Mouse (Mus musculus) ES-E14 (cell line): ENCODE data around the gene Selenov. TPM values are rescaled to one million over a fixed set of nuclear protein-coding genes. Genes with fewer than 3 reads are reported as not detected.

Source experiments
- DNase-seq: peaks from one replicate; pipeline ENCODE4 v3.0.0-alpha.2; 2013; ENCODE audit warnings: low read depth, low spot score
- H3K27ac ChIP-seq: 2 replicates; pipeline ENCODE4 v1.5.1; 2012; ENCODE audit warnings: low read depth, mild to moderate bottlenecking, low read length, moderate library complexity, mixed read lengths; ENCODE audit not compliant: poor library complexity, insufficient read depth, severe bottlenecking
- H3K36me3 ChIP-seq: 2 replicates; pipeline ENCODE4 v1.6.1; 2012; ENCODE audit warnings: mild to moderate bottlenecking, low read length, moderate library complexity, mixed read lengths; ENCODE audit not compliant: control insufficient read depth, poor library complexity, insufficient read depth, severe bottlenecking
- H3K4me1 ChIP-seq, 2 experiments: fragments of 150-350 bp in 1 of 2; sonication (generic) in 1 of 2; 2 replicates each; pipeline ENCODE4 v1.6.1; 2012; ENCODE audit warnings: low read length in 2 of 2, mild to moderate bottlenecking in 1 of 2, mixed read lengths in 1 of 2; ENCODE audit not compliant: control insufficient read depth in 2 of 2, insufficient read depth in 2 of 2, poor library complexity in 1 of 2
- H3K4me3 ChIP-seq, 2 experiments: fragments of 150-350 bp in 1 of 2; sonication (generic) in 1 of 2; 2 replicates each; pipeline ENCODE4 v1.5.1; 2012; ENCODE audit warnings: low read length in 2 of 2, low read depth in 1 of 2, mild to moderate bottlenecking in 1 of 2, mixed read lengths in 1 of 2; ENCODE audit not compliant: insufficient read depth in 1 of 2, poor library complexity in 1 of 2, severe bottlenecking in 1 of 2
- H3K9ac ChIP-seq: 2 replicates; pipeline ENCODE4 v1.6.1; 2012; ENCODE audit warnings: low read depth, mild to moderate bottlenecking, low read length, mixed read lengths; ENCODE audit not compliant: poor library complexity, insufficient read depth, severe bottlenecking
- H3K9me3 ChIP-seq: fragments of 150-350 bp; sonication (generic); 2 replicates; pipeline ENCODE4 v1.6.1; 2012; ENCODE audit warnings: low read depth, mild to moderate bottlenecking, low read length; ENCODE audit not compliant: control insufficient read depth, insufficient read depth
- CHD2 ChIP-seq: IDR thresholded peaks from 2 replicates; pipeline ENCODE4 v1.6.1; 2014; ENCODE audit warnings: mild to moderate bottlenecking, low read depth, low read length, inconsistent platforms
- HCFC1 ChIP-seq: IDR thresholded peaks from 2 replicates; pipeline ENCODE4 v1.6.1; 2012; ENCODE audit warnings: low read length, inconsistent platforms, borderline replicate concordance; ENCODE audit not compliant: insufficient read depth
- MAFK ChIP-seq: IDR thresholded peaks from 2 replicates; pipeline ENCODE4 v1.6.1; 2014; ENCODE audit warnings: mild to moderate bottlenecking, low read depth, low read length, inconsistent platforms; ENCODE audit not compliant: insufficient read depth
- ZC3H11A ChIP-seq: IDR thresholded peaks from 2 replicates; pipeline ENCODE4 v1.6.1; 2012; ENCODE audit warnings: low read depth, mild to moderate bottlenecking, inconsistent platforms, low read length, borderline replicate concordance
- ZNF384 ChIP-seq: IDR thresholded peaks from 2 replicates; pipeline ENCODE4 v1.6.1; 2012; ENCODE audit warnings: low read depth, low read length, inconsistent platforms
- in situ Hi-C, 2 experiments: fragments of 600-800 bp; cut with MboI; formaldehyde crosslinking; loops; one replicate each; pipeline ENCODE4 v1.15.1; 2025; ENCODE audit warnings: low sequenced_read_pairs in 2 of 2, inconsistent platforms in 1 of 2; ENCODE audit not compliant: unreplicated experiment in 2 of 2
- total RNA-seq: library from RNA; depleted of rRNA; stranded (reverse); fragments of 300-350 nt; gene quantifications from 2 replicates; pipeline ENCODE4 v1.2.3, GENCODE M21; 2012

Gene Selenov
- total RNA-seq, 1 experiment = 0.58 TPM

- in situ Hi-C loops = no loop called here
- no peak for DNase-seq
- Histone ChIP-seq H3K9me3 (no peaks in the 10 kb centered on the region), H3K4me3 (no peak overlapping the region), H3K4me1 (peaks cover 0 to 5% of the 10 kb centered on the region in 2 experiments; a peak in 1 of 4 replicates), H3K27ac (no peak overlapping the region), H3K9ac (no peak overlapping the region), H3K36me3 (peaks cover 78% of the 10 kb centered on the region)
- TF ChIP-seq MAFK (no peak), ZNF384 (no peak), HCFC1 (no peak), CHD2 (no peak), ZC3H11A (no peak)
Measured at GRCm38 (mm10) chr7:28321974-28322720, 31.2 kb upstream of the Selenov start.

DNA sequence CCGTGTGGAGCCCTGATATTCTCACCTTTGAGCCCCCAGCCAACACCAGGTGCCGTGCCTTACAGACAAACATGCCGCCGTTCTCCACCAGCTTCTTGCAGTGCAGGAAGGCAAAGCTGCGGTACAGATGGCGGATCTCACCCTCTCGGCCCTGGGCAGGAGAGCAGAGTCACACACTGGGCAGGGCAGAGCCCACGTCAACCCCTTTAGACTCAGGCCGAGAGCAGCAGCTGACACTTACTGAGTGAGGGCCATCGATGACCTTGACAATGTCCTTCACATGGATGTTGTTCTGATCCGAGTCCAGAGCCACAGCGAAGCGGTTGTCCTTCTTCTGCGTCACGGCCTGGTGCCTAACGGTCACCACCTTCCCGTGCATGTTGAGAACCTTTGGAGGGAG, 27.7 kb upstream of the Selenov start:
- TF ChIP-seq HCFC1 = no peak
- TF ChIP-seq ZNF384 = no peak
- no peak for TF ChIP-seq MAFK
- no peak for TF ChIP-seq CHD2
- TF ChIP-seq ZC3H11A = no peak
- in situ Hi-C loops = no loop called here
- Histone ChIP-seq H3K9ac (no peak overlapping the region), H3K4me1 (no peaks in the 10 kb centered on the region), H3K36me3 (peaks cover 85% of the 10 kb centered on the region), H3K9me3 (no peaks in the 10 kb centered on the region), H3K4me3 (no peak overlapping the region), H3K27ac (no peak overlapping the region)
- no peak for DNase-seq

GRCm38 (mm10) chr7:28318036-28318435, 27.1 kb upstream of the Selenov start:
- H3K4me3 ChIP-seq = no peak overlapping the region
- H3K9me3 ChIP-seq = no peaks in the 10 kb centered on the region
- in situ Hi-C loops = no loop called here
- no peak overlapping the region for H3K27ac ChIP-seq
- DNase-seq = no peak
- no peak overlapping the region for H3K9ac ChIP-seq
- peaks cover 78% of the 10 kb centered on the region for H3K36me3 ChIP-seq
- TF ChIP-seq CHD2 = no peak
- TF ChIP-seq HCFC1 = no peak
- no peak for TF ChIP-seq ZNF384
- TF ChIP-seq MAFK = no peak
- no peak for TF ChIP-seq ZC3H11A
- no peaks in the 10 kb centered on the region for H3K4me1 ChIP-seq

DNA sequence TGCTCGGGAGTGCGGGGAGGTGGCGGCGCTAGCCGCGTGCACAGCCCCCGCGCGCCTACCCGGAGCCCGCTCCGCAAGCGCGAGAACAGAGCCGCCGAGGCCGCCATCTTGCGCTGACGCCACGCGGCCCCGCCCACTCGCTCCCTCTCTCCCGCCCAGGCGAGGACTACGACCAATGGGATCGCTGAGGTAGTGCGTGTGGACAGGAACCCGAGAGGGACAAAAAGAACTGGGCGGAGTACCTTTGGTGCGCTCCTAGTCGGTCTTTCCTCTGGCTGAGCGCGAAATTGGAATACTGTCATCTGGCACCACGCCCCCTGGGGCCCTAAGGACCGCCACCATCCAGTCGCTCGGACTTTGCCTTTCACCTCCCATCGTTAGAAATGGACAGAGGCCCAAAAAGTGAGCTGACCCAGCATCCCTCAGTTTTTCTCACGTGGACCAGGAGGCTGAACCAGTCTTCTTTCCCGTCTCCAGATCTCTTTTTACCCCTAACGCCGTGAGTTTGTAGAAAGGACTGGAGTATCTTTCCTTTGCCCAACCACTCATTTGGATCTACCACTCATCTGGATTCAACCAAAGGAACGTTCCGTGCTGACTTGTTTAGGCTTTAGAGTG, 21.0 kb upstream of the Selenov start, which contains the start of gene Timm50:
Gene Timm50 (minus strand): TSS at position 147 of the 618 bp plus-strand sequence.
- Histone ChIP-seq H3K4me1 (peaks cover 2 to 4% of the 10 kb centered on the region in 2 experiments), H3K9ac (peak within 1 kb of the TSS; percentile 97), H3K27ac (peak within 1 kb of the TSS; percentile 76), H3K9me3 (no peaks in the 10 kb centered on the region), H3K36me3 (peaks cover 52% of the 10 kb centered on the region), H3K4me3 (peak within 1 kb of the TSS; percentile 97 to 100)
- peak; percentile 95 for DNase-seq
- TF ChIP-seq ZC3H11A (no peak), CHD2 (no peak), HCFC1 (peak; percentile 55; the same call in 1 of the 2 replicates), ZNF384 (no peak), MAFK (peak; percentile 28; the same call in 1 of the 2 replicates)
- in situ Hi-C loops = no loop called here
